Mouse (Mus musculus): ENCODE measurements around the gene Hnrnpc.
A peak's percentile ranks its signal among the peaks of the same experiment; 100 is the strongest.

The Hnrnpc gene

GRCm38 (mm10) chr14:52103856-52104676, at the start of gene Hnrnpc:
TSS of gene Hnrnpc (minus strand) at chr14:52104028.
- peak; percentile 100 for DNase-seq (ENCODE audit: low spot score in 2 of 2)

DNA sequence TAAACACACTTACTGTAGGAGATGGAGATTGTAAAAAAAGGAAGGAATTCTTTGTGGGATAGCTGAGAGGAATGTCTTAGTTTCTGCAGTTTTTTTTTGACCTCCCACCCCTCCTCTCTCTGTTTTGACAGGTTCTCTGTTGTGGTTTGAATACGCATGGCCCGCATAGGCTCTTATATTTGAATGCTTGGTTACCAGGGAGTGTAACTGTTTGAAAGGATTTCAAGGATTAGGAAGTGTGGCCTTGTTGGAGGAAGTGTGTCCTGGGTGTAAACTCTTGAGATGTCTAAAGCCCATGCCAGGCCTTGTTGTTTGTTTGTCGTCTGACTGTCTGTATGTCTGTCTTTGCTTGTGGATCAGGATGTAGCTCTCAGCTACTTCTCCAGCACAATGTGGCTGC, 48.8 kb upstream of the Hnrnpc start:
- no peak for DNase-seq (ENCODE audit: low spot score in 2 of 2)

DNA sequence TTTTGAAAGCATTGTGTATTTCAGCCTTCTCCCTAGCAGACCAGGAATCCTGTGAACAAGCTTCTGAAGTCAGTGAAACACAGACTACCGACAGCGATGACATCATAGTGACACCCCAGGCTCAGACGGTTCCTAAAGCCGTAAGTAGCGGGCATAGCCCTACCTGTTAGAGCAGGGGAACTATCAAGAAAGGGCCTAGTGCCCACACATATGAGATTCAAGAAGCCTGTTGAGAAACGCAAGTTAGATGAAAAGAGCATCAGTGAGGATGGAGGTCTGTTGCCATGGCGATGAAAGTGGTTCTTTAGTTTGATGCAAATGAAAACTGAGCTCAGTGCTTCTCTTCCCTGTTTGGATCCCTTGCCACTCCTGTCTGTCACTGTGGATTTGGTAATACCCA, 48.4 kb upstream of the Hnrnpc start:
- peak; percentile 21 to 26 for DNase-seq (ENCODE audit: low spot score in 2 of 2)

DNA sequence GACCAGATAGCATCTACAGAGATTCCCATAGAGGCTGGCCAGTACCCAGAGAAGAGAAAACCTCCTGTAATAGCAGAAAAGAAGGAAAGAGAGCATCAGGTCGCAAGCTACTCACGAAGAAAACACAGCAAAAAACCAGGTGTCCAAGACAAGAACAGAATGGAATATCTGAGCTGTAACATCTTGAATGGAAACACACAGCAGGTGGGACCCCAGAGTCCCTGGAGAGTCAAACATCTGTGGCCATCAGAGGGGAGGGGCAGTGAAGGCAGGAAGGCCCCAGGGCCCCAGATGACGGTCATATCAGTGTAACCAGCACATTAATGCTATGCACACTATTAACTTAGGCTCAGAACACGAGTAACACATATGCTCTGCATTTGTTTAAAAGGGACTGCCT, 46.1 kb upstream of the Hnrnpc start:
- no peak for DNase-seq (ENCODE audit: low spot score in 2 of 2)

DNA sequence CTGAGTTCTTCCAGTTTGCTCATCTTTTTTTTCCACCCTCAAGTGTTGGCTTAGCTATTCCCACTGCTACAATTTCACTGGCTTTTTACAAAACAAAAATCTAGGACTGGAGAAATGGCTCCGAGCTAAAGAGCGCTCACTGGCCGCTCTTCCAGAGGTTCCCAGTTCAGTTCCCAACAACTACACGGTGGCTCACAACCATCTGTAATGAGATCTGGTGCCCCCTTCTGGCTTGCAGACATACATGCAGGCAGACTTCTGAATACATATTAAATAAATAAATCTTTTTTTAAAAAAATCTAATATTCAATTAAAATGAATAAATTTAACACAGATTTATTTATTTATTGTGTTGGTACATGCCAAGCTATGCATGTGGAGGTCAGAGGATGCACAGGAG, 42.7 kb upstream of the Hnrnpc start:
- DNase-seq (ENCODE audit: low spot score in 2 of 2): no peak

- DNase-seq (ENCODE audit: low spot score in 2 of 2): no peak
Observed at GRCm38 (mm10) chr14:52144165-52144564, 40.3 kb upstream of the Hnrnpc start.

DNA sequence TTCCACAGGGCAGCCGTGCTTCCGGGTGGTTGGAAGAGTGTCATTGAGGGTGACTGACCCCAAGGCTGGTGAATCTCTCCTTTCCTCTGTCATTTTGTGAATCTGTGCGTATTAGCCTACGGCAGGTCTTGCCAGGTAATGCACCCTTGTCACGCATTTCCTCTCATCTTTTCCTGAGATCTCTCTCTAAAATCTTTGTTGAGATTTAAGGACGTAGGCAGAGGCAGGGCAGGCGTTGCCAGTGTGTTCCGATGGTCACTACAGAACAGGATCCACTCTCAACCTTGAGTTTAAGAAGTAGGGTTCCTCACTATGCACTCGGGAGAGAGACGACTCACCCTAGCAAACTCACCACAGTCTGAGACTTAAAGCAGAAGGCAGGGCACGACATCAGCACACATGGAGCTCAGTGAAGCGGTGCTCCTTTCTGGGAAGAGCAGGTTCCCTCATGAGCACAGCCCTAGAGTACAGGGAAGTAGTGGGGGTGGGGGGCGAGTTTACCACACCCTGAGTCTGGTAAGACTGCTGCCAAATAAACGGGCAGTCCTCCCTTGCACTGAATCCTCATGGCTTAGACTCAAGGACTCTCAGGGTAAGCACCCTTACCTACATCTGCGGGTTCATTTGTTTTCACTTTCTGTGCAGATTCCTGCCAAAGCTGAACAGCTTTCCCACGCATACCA, 37.8 kb upstream of the Hnrnpc start:
- DNase-seq (ENCODE audit: low spot score in 2 of 2): no peak

- DNase-seq (ENCODE audit: low spot score in 2 of 2): no peak
Observed at GRCm38 (mm10) chr14:52140577-52141444, 37.0 kb upstream of the Hnrnpc start.

GRCm38 (mm10) chr14:52133584-52133983, 29.8 kb upstream of the Hnrnpc start:
- no peak for DNase-seq (ENCODE audit: low spot score in 2 of 2)

GRCm38 (mm10) chr14:52124636-52125035, 20.8 kb upstream of the Hnrnpc start:
- DNase-seq (ENCODE audit: low spot score in 2 of 2): no peak

DNA sequence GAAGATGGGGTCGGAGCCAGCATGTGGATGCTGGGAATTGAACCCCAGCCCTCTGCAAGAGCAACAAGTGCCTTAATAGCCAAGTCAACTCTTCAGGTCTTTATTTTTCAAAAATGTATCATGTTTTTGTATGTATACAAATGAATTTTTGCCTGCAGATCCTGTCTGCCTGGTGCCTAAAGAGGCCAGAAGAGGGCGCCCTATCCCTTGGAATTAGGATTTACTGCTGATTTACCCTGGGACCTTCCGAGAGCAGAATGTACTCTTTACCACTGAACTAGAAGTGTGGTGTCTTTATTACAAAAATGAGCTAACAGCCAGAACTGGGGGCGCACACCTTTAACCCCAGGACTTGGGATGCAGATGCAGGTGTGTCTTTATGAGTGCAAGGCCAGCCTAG, 20.1 kb upstream of the Hnrnpc start:
- peak in 1 of 2 experiments; percentile 55 for DNase-seq (ENCODE audit: low spot score in 2 of 2)

GRCm38 (mm10) chr14:52120169-52120568, 16.3 kb upstream of the Hnrnpc start:
- no peak for DNase-seq (ENCODE audit: low spot score in 2 of 2)

DNA sequence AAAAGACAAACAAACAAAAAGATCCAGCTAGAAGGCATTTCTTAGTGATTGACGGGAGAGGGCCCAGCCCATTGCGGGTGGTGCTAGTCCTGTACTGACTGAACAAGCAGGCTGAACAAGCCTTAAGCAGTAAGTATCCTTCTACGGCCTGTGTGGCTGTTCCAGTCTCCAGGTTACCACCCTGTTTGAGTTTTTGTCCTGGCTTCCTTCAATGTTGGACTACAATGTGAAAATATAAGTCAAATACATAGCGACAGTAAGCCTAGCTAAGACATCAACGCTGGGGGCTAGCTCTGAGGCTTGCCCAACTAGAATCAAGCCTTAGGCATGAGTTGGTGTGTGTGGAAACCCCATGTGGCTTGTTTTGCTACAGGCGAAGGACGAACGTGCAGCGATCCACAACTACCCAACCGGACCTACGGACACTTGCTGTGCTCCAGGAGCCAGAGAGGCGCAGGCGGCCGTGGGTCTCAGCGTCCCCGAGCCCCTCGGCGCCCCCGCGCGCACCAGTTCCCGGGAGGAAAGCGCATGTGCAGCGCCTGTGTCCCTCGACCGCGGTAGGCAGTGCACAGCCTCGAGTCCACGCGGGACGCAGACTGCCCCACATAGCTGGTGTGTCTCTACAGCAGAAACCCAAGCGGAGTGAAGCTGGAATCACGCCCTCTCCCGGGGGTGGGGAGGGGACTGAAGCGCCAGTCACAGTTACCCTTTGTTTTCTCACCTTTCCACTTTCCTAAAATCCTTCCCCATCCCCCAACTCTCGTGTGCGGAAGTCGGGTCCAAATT, 15.2 kb upstream of the Hnrnpc start:
- DNase-seq (ENCODE audit: low spot score in 2 of 2): peak; percentile 35 to 48

- DNase-seq (ENCODE audit: low spot score in 2 of 2): no peak
Observed at GRCm38 (mm10) chr14:52118456-52118822, 14.6 kb upstream of the Hnrnpc start.

- DNase-seq (ENCODE audit: low spot score in 2 of 2): no peak
Observed at GRCm38 (mm10) chr14:52117241-52117640, 13.4 kb upstream of the Hnrnpc start.

DNA sequence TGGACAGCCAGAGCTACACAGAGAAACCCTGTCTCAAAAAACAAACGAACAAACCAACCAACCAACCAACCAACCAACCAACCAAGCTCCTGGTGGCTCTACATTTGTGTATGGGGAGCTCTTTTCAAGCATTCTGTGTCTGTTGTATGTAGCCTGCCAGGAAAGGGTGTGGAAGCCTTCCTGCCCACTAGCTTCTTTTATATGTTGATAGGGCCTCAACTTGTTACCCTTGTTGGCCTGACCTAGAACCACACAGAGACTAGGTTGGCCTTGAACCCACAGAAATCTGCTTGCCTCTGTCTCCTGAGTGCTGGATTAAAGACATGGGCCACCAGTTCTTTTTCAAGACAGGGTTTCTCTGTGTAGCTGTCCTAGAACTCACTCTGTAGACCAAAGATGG, 10.3 kb upstream of the Hnrnpc start:
- no peak for DNase-seq (ENCODE audit: low spot score in 2 of 2)

- no peak for DNase-seq (ENCODE audit: low spot score in 2 of 2)
Observed at GRCm38 (mm10) chr14:52110346-52110745, 6.5 kb upstream of the Hnrnpc start, which contains the start of gene Rpgrip1. TSS of gene Rpgrip1 (plus strand) at chr14:52110704.

GRCm38 (mm10) chr14:52108025-52108424, 4.2 kb upstream of the Hnrnpc start:
- DNase-seq (ENCODE audit: low spot score in 2 of 2): no peak

DNA sequence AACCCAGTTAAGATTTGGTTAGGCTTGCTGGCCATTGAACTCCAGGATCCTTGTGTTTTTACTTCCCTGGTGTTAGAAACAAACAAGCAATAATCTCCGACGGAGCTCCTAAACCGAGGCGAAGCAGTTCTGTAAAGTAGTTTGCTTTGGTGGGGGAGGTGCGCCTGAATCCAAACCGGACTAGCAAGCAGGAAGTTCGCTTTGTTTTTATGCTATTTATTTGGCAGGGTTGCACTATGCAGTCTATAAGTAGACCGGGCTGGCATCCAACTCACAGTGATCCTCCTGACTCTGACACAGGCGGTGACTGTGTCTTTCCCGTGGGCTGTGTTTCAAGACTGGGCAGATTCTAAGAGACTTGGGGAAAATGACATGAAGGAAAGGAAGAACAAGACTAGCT, 2.9 kb upstream of the Hnrnpc start:
- DNase-seq (ENCODE audit: low spot score in 2 of 2): peak; percentile 39 to 59

DNA sequence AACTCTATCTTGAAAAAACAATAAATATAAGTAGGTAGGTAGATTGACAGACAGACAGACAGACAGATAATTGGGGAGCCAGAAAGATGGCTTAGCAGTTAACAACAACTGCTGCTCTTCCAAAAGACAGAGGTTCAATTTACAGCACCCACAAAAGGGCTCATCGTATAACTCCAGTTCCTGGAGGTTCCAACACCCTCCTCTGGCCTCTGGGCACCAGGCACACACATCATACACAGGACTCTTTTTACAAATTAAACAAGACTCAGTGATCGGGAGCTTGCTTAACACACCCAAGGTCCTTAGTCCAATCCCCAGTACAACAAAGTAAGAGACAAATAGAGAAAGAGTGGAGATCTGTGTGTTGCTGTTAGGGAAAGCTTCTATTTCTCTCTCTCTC, 1.5 kb upstream of the Hnrnpc start:
- no peak for DNase-seq (ENCODE audit: low spot score in 2 of 2)

GRCm38 (mm10) chr14:52104677-52105285, 953 bp upstream of the Hnrnpc start:
- DNase-seq (ENCODE audit: low spot score in 2 of 2): no peak
